Mouse (Mus musculus): ENCODE results near the gene Fam163b. TPM values are rescaled to one million over a fixed set of nuclear protein-coding genes. Genes with fewer than 3 reads are reported as not detected.

Fam163b gene
- not detected in 4 replicates for total RNA-seq (2023; ENCODE audit: inconsistent age)

GRCm38 (mm10) chr2:27141950-27142693 lies at the start of gene Fam163b:
Fam163b (minus strand) TSS chr2:27142491.

GRCm38 (mm10) chr2:27164796-27165590 lies 22.7 kb upstream of the Fam163b start, which contains the start of gene Dbh:
Dbh (plus strand) TSS chr2:27165233.

GRCm38 (mm10) chr2:27079152-27079584 lies 63.1 kb downstream of the Fam163b start, which contains the start of gene Adamtsl2:
Adamtsl2 (plus strand) TSS chr2:27079379.

GRCm38 (mm10) chr2:27071978-27072377 lies 70.3 kb downstream of the Fam163b start, which contains the start of gene Mymk:
Mymk (minus strand) TSS chr2:27072179.

Other genes with a start within 250 kb of the Fam163b start
- 66.0 to 76.3 TPM (median 70.9 TPM) in 4 replicates for gene Surf6, start 239.6 kb downstream of the Fam163b start, total RNA-seq (2023; ENCODE audit: inconsistent age)
- gene Med22, start 231.8 kb downstream of the Fam163b start, total RNA-seq (2023; ENCODE audit: inconsistent age), result 14.9 to 18.4 TPM (median 17.2 TPM) in 4 replicates
- 716 to 763 TPM (median 757 TPM) in 4 replicates for gene Rpl7a, start 231.7 kb downstream of the Fam163b start, total RNA-seq (2023; ENCODE audit: inconsistent age)
- 45.9 to 55.5 TPM (median 50.3 TPM) in 4 replicates for gene Surf2, start 226.1 kb downstream of the Fam163b start, total RNA-seq (2023; ENCODE audit: inconsistent age)
- gene Surf1, start 226.0 kb downstream of the Fam163b start, total RNA-seq (2023; ENCODE audit: inconsistent age), result 55.8 to 77.5 TPM (median 60.0 TPM) in 4 replicates
- gene Surf4, start 208.6 kb downstream of the Fam163b start, total RNA-seq (2023; ENCODE audit: inconsistent age), result 58.8 to 67.2 TPM (median 62.0 TPM) in 4 replicates
- not detected in 4 replicates for gene Stkld1, start 208.4 kb downstream of the Fam163b start, total RNA-seq (2023; ENCODE audit: inconsistent age)
- gene Rexo4, start 178.1 kb downstream of the Fam163b start, total RNA-seq (2023; ENCODE audit: inconsistent age), result 56.8 to 74.9 TPM (median 67.4 TPM) in 4 replicates
- gene Adamts13, start 169.1 kb downstream of the Fam163b start, total RNA-seq (2023; ENCODE audit: inconsistent age), result 0.16 TPM in 1 of 4 replicates, not detected in the others
- gene Cacfd1, start 132.6 kb downstream of the Fam163b start, total RNA-seq (2023; ENCODE audit: inconsistent age), result 36.1 to 44.2 TPM (median 39.9 TPM) in 4 replicates
- gene Slc2a6, start 114.5 kb downstream of the Fam163b start, total RNA-seq (2023; ENCODE audit: inconsistent age), result 6.8 to 9.0 TPM (median 8.5 TPM) in 4 replicates
- not detected in 4 replicates for gene Mymk, start 70.3 kb downstream of the Fam163b start, total RNA-seq (2023; ENCODE audit: inconsistent age)
- 1.6 to 5.0 TPM (median 3.4 TPM) in 4 replicates for gene Adamtsl2, start 63.1 kb downstream of the Fam163b start, total RNA-seq (2023; ENCODE audit: inconsistent age)
- gene Dbh, start 22.7 kb upstream of the Fam163b start, total RNA-seq (2023; ENCODE audit: inconsistent age), result not detected in 4 replicates
- gene Sardh, start 105.8 kb upstream of the Fam163b start, total RNA-seq (2023; ENCODE audit: inconsistent age), result not detected in 4 replicates

All from B cell, adult (primary cell).